Mouse (Mus musculus) CD4-positive, CD25-positive, alpha-beta regulatory T cell (primary cell): ENCODE data around the gene Cox4i2. TPM values are rescaled to one million over a fixed set of nuclear protein-coding genes. Genes with fewer than 3 reads are reported as not detected.

ENCODE experiments used
- polyA plus RNA-seq: library from polyadenylated mRNA; unstranded; fragments of 100-300 nt; shearing (Covaris generic); gene quantifications from one replicate; pipeline ENCODE4 v1.2.1, GENCODE M21; 2017

Gene Cox4i2
- polyA plus RNA-seq = not detected

GRCm38 (mm10) chr2:152753944-152754711 lies at the start of gene Cox4i2:
Gene Cox4i2, plus strand, starts transcription at chr2:152754173.

DNA sequence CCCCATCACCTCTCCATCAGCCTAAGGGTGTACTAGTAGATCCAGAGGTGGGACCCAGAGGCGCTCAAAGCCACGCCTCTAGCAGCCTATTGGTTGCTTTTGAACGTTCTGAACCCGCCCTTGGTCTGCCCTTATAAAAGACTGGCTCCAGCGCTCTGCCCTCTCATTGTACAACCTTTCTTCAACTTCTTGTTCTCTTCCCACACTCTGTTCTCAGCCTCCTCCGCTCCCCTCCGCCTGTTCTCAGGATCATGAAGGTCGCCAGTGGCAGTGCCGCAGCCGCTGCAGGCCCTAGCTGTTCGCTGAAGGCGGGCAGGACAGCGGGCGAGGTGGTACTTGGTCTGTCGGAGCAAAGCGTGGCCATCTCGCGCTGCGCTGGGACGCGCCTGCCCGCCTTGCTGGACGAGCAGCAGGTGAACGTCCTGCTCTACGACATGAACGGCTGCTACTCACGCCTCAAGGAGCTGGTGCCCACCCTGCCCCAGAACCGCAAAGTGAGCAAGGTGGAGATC lies 17.8 kb upstream of the Cox4i2 start, which contains the start of gene Id1:
Id1 (plus strand) TSS at position 162 of the 512 bp plus-strand sequence.

Other genes starting within 250 kb of the Cox4i2 start
- not detected for gene Defb26, start 242.5 kb upstream of the Cox4i2 start, polyA plus RNA-seq
- gene Defb28, start 235.9 kb upstream of the Cox4i2 start, polyA plus RNA-seq = not detected
- gene Defb29, start 214.1 kb upstream of the Cox4i2 start, polyA plus RNA-seq = not detected
- gene Gm17416, start 184.8 kb upstream of the Cox4i2 start, polyA plus RNA-seq = not detected
- gene Defb21, start 181.4 kb upstream of the Cox4i2 start, polyA plus RNA-seq = not detected
- not detected for gene Defb19, start 173.9 kb upstream of the Cox4i2 start, polyA plus RNA-seq
- gene Defb45, start 154.8 kb upstream of the Cox4i2 start, polyA plus RNA-seq = not detected
- gene Defb36, start 149.8 kb upstream of the Cox4i2 start, polyA plus RNA-seq = not detected
- gene Defb25, start 131.1 kb upstream of the Cox4i2 start, polyA plus RNA-seq = not detected
- gene Rem1, start 127.2 kb upstream of the Cox4i2 start, polyA plus RNA-seq = not detected
- gene H13, start 84.7 kb upstream of the Cox4i2 start, polyA plus RNA-seq = 223 TPM
- gene Mcts2, start 67.1 kb upstream of the Cox4i2 start, polyA plus RNA-seq = 5.3 TPM
- 1.4 TPM for gene Id1, start 17.9 kb upstream of the Cox4i2 start, polyA plus RNA-seq
- gene Bcl2l1, start 77.6 kb downstream of the Cox4i2 start, polyA plus RNA-seq = 67.2 TPM
- gene Tpx2, start 93.8 kb downstream of the Cox4i2 start, polyA plus RNA-seq = 2.8 TPM
- not detected for gene Mylk2, start 157.2 kb downstream of the Cox4i2 start, polyA plus RNA-seq
- not detected for gene Foxs1, start 179.0 kb downstream of the Cox4i2 start, polyA plus RNA-seq
- gene Dusp15, start 197.5 kb downstream of the Cox4i2 start, polyA plus RNA-seq = not detected
- gene Ttll9, start 208.3 kb downstream of the Cox4i2 start, polyA plus RNA-seq = 0.60 TPM